Mouse (Mus musculus) midbrain, embryonic 12.5 days (tissue): ENCODE data around the gene Htra1. TPM values are rescaled to one million over a fixed set of nuclear protein-coding genes. Genes with fewer than 3 reads are reported as not detected.

Experiments
- ATAC-seq: fragments of 200-750 bp; cut with Nextera tagmentation; 2 replicates; pipeline ENCODE4 v1.8.0; 2017; ENCODE audit warnings: low read depth, moderate TSS enrichment, moderate library complexity; ENCODE audit not compliant: low FRiP score
- H3K27ac ChIP-seq: fragments of 300-500 bp; sonication (generic); replicated peaks from 2 replicates; pipeline ENCODE4 v1.5.1; 2016; ENCODE audit warnings: mild to moderate bottlenecking
- H3K27me3 ChIP-seq: fragments of 300-500 bp; sonication (generic); 2 replicates; pipeline ENCODE4 v1.6.1; 2016; ENCODE audit warnings: mild to moderate bottlenecking
- H3K36me3 ChIP-seq: fragments of 300-500 bp; sonication (generic); 2 replicates; pipeline ENCODE4 v1.6.1; 2016
- H3K4me1 ChIP-seq: fragments of 300-500 bp; sonication (generic); 2 replicates; pipeline ENCODE4 v1.6.1; 2016
- H3K4me2 ChIP-seq: fragments of 300-500 bp; sonication (generic); replicated peaks from 2 replicates; pipeline ENCODE4 v1.6.1; 2016; ENCODE audit warnings: mild to moderate bottlenecking, moderate library complexity
- H3K4me3 ChIP-seq: fragments of 300-500 bp; sonication (generic); 2 replicates; pipeline ENCODE4 v1.5.1; 2016; ENCODE audit warnings: mild to moderate bottlenecking
- H3K9ac ChIP-seq: fragments of 300-500 bp; sonication (generic); replicated peaks from 2 replicates; pipeline ENCODE4 v1.6.1; 2016; ENCODE audit warnings: mild to moderate bottlenecking, moderate library complexity
- H3K9me3 ChIP-seq: fragments of 300-500 bp; sonication (generic); 2 replicates; pipeline ENCODE4 v1.6.1; 2016; ENCODE audit warnings: mild to moderate bottlenecking
- WGBS: fragments of 180-500 bp; shearing (Covaris S2); methylation state at CpG from one replicate; pipeline ENCODE4 v1.1.7; 2016; 5-methylcytosine and 5-hydroxymethylcytosine counted together
- polyA plus RNA-seq: library from polyadenylated mRNA; unstranded; fragments of >200 nt; fragmentation: Nextera tagmentation; extraction: Ambion mirVana; gene quantifications from 2 replicates; pipeline ENCODE4 v1.2.1, GENCODE M21; 2016

Gene Htra1
- polyA plus RNA-seq, 1 experiment from 2014 or later: 9.2 TPM

- no peaks in the 10 kb centered on the region for H3K36me3 ChIP-seq
- H3K4me3 ChIP-seq: no peak overlapping the region
- WGBS: 91% methylated on average over 5 of the region's 5 CpGs
- H3K9me3 ChIP-seq: no peaks in the 10 kb centered on the region
- ATAC-seq: no peak
- H3K4me2 ChIP-seq: no peak overlapping the region
- no peaks in the 10 kb centered on the region for H3K27me3 ChIP-seq
- 0 out of 2 replicates have a peak, but pooled peaks cover 4% of the 10 kb centered on the region for H3K4me1 ChIP-seq
- no peak overlapping the region for H3K9ac ChIP-seq
- no peak overlapping the region for H3K27ac ChIP-seq
These were observed 33.2 kb downstream of the Htra1 start for GRCm38 (mm10) chr7:130969076-130969475.

GRCm38 (mm10) chr7:130969507-130969906, 33.6 kb downstream of the Htra1 start:
- ATAC-seq: no peak
- no peaks in the 10 kb centered on the region for H3K36me3 ChIP-seq
- H3K27me3 ChIP-seq: no peaks in the 10 kb centered on the region
- H3K4me2 ChIP-seq: no peak overlapping the region
- no peak overlapping the region for H3K27ac ChIP-seq
- 0 out of 2 replicates have a peak, but pooled peaks cover 3% of the 10 kb centered on the region for H3K4me1 ChIP-seq
- WGBS: 77% methylated on average over 3 of the region's 3 CpGs
- no peak overlapping the region for H3K9ac ChIP-seq
- no peaks in the 10 kb centered on the region for H3K9me3 ChIP-seq
- H3K4me3 ChIP-seq: no peak overlapping the region

GRCm38 (mm10) chr7:130972767-130973166, 36.9 kb downstream of the Htra1 start:
- Histone ChIP-seq H3K27ac (no peak overlapping the region), H3K9me3 (no peaks in the 10 kb centered on the region), H3K4me3 (no peak overlapping the region), H3K27me3 (no peaks in the 10 kb centered on the region), H3K36me3 (no peaks in the 10 kb centered on the region), H3K4me2 (no peak overlapping the region), H3K9ac (no peak overlapping the region), H3K4me1 (peaks cover 5% of the 10 kb centered on the region)
- ATAC-seq: no peak
- 91% methylated on average over 9 of the region's 9 CpGs for WGBS

- Histone ChIP-seq H3K4me1 (peaks cover 8% of the 10 kb centered on the region), H3K4me2 (no peak overlapping the region), H3K27me3 (0 out of 2 replicates have a peak, but pooled peaks cover 4% of the 10 kb centered on the region), H3K27ac (no peak overlapping the region), H3K9me3 (no peaks in the 10 kb centered on the region), H3K36me3 (no peaks in the 10 kb centered on the region), H3K9ac (no peak overlapping the region), H3K4me3 (no peak overlapping the region)
- WGBS: 69% methylated on average over 13 of the region's 13 CpGs
- no peak for ATAC-seq
These were observed 40.5 kb downstream of the Htra1 start for GRCm38 (mm10) chr7:130976305-130976935.

- Histone ChIP-seq H3K4me2 (no peak overlapping the region), H3K4me1 (peaks cover 8% of the 10 kb centered on the region), H3K9ac (no peak overlapping the region), H3K27ac (no peak overlapping the region), H3K27me3 (0 out of 2 replicates have a peak, but pooled peaks cover 4% of the 10 kb centered on the region), H3K4me3 (no peak overlapping the region), H3K36me3 (no peaks in the 10 kb centered on the region), H3K9me3 (no peaks in the 10 kb centered on the region)
- WGBS: 50% methylated on average over 5 of the region's 5 CpGs
- ATAC-seq: no peak
These were observed 42.0 kb downstream of the Htra1 start for GRCm38 (mm10) chr7:130977794-130978521.

GRCm38 (mm10) chr7:130978545-130978944, 42.6 kb downstream of the Htra1 start:
- Histone ChIP-seq H3K4me2 (no peak overlapping the region), H3K9ac (no peak overlapping the region), H3K36me3 (no peaks in the 10 kb centered on the region), H3K4me1 (peaks cover 8% of the 10 kb centered on the region), H3K27ac (no peak overlapping the region), H3K27me3 (0 out of 2 replicates have a peak, but pooled peaks cover 4% of the 10 kb centered on the region), H3K9me3 (no peaks in the 10 kb centered on the region), H3K4me3 (no peak overlapping the region)
- 80% methylated on average over 1 of the region's 1 CpGs for WGBS
- no peak for ATAC-seq

- H3K4me1 ChIP-seq: peaks cover 8% of the 10 kb centered on the region
- WGBS: 93% methylated on average over 5 of the region's 5 CpGs
- H3K36me3 ChIP-seq: no peaks in the 10 kb centered on the region
- no peak overlapping the region for H3K27ac ChIP-seq
- ATAC-seq: no peak
- no peak overlapping the region for H3K4me2 ChIP-seq
- no peaks in the 10 kb centered on the region for H3K9me3 ChIP-seq
- no peak overlapping the region for H3K4me3 ChIP-seq
- H3K27me3 ChIP-seq: 0 out of 2 replicates have a peak, but pooled peaks cover 4% of the 10 kb centered on the region
- no peak overlapping the region for H3K9ac ChIP-seq
These were observed 44.2 kb downstream of the Htra1 start for GRCm38 (mm10) chr7:130980130-130980529.

- WGBS: 46% methylated on average over 4 of the region's 4 CpGs
- Histone ChIP-seq H3K9me3 (no peaks in the 10 kb centered on the region), H3K36me3 (no peaks in the 10 kb centered on the region), H3K27ac (no peak overlapping the region), H3K4me1 (peaks cover 7% of the 10 kb centered on the region), H3K4me3 (no peak overlapping the region), H3K9ac (no peak overlapping the region), H3K4me2 (no peak overlapping the region), H3K27me3 (0 out of 2 replicates have a peak, but pooled peaks cover 4% of the 10 kb centered on the region)
- no peak for ATAC-seq
These were observed 46.5 kb downstream of the Htra1 start for GRCm38 (mm10) chr7:130982371-130982770.

- WGBS: 78% methylated on average over 3 of the region's 3 CpGs
- no peaks in the 10 kb centered on the region for H3K36me3 ChIP-seq
- peaks cover 2% of the 10 kb centered on the region; the same call in 1 of the 2 replicates for H3K4me1 ChIP-seq
- no peaks in the 10 kb centered on the region for H3K9me3 ChIP-seq
- H3K27ac ChIP-seq: no peak overlapping the region
- no peak overlapping the region for H3K9ac ChIP-seq
- ATAC-seq: no peak
- H3K4me3 ChIP-seq: no peak overlapping the region
- H3K4me2 ChIP-seq: no peak overlapping the region
- H3K27me3 ChIP-seq: 0 out of 2 replicates have a peak, but pooled peaks cover 4% of the 10 kb centered on the region
These were observed 47.0 kb downstream of the Htra1 start for GRCm38 (mm10) chr7:130982881-130983280.

- Histone ChIP-seq H3K4me3 (no peak overlapping the region), H3K9ac (no peak overlapping the region), H3K4me1 (no peaks in the 10 kb centered on the region), H3K36me3 (no peaks in the 10 kb centered on the region), H3K9me3 (no peaks in the 10 kb centered on the region), H3K27ac (no peak overlapping the region), H3K4me2 (no peak overlapping the region), H3K27me3 (0 out of 2 replicates have a peak, but pooled peaks cover 3% of the 10 kb centered on the region)
- no peak for ATAC-seq
- 86% methylated on average over 7 of the region's 7 CpGs for WGBS
These were observed 48.4 kb downstream of the Htra1 start for GRCm38 (mm10) chr7:130984294-130984693.

- no peaks in the 10 kb centered on the region for H3K4me1 ChIP-seq
These were observed 49.3 kb downstream of the Htra1 start for GRCm38 (mm10) chr7:130985193-130985592.

GRCm38 (mm10) chr7:130985716-130986115, 49.8 kb downstream of the Htra1 start:
- WGBS: 85% methylated on average over 3 of the region's 3 CpGs
- no peak overlapping the region for H3K27ac ChIP-seq
- no peaks in the 10 kb centered on the region for H3K9me3 ChIP-seq
- no peaks in the 10 kb centered on the region for H3K36me3 ChIP-seq
- H3K4me2 ChIP-seq: no peak overlapping the region
- H3K27me3 ChIP-seq: no peaks in the 10 kb centered on the region
- H3K4me1 ChIP-seq: no peaks in the 10 kb centered on the region
- H3K4me3 ChIP-seq: no peak overlapping the region
- no peak overlapping the region for H3K9ac ChIP-seq
- ATAC-seq: no peak

More at GRCm38 (mm10) chr7:130985193-130985592, 49.3 kb downstream of the Htra1 start:
- no peaks in the 10 kb centered on the region for H3K27me3 ChIP-seq
- no peaks in the 10 kb centered on the region for H3K9me3 ChIP-seq
- 90% methylated on average over 12 of the region's 12 CpGs for WGBS
- no peak overlapping the region for H3K4me3 ChIP-seq
- no peaks in the 10 kb centered on the region for H3K36me3 ChIP-seq
- no peak for ATAC-seq
- no peak overlapping the region for H3K4me2 ChIP-seq
- no peak overlapping the region for H3K9ac ChIP-seq
- H3K27ac ChIP-seq: no peak overlapping the region
